Mouse (Mus musculus) thymus, adult 2 months (tissue): ENCODE measurements around the gene Krtap5-3. TPM values are rescaled to one million over a fixed set of nuclear protein-coding genes. Genes with fewer than 3 reads are reported as not detected.
"Not testable (repeated sequence)": the region's sequence is repeated elsewhere in the genome, so short reads cannot be mapped to it uniquely, and the experiment has no call there.

Experiments used
- DNase-seq: peaks from one replicate; pipeline ENCODE4 v3.0.0; 2021
- H3K27ac ChIP-seq: fragments of 200-500 bp; 2 replicates; pipeline ENCODE4 v1.5.1; 2012; ENCODE audit warnings: low read length, control low read depth; ENCODE audit not compliant: control insufficient read depth, insufficient read depth
- H3K27me3 ChIP-seq: fragments of 200-500 bp; 2 replicates; pipeline ENCODE4 v1.6.1; 2012; ENCODE audit warnings: mild to moderate bottlenecking, low read length, moderate library complexity, mixed read lengths; ENCODE audit not compliant: control insufficient read depth, insufficient read depth
- H3K36me3 ChIP-seq: fragments of 200-500 bp; 2 replicates; pipeline ENCODE4 v1.6.1; 2012; ENCODE audit warnings: mild to moderate bottlenecking, low read length, moderate library complexity; ENCODE audit not compliant: control insufficient read depth, insufficient read depth
- H3K4me1 ChIP-seq: fragments of 200-500 bp; replicated peaks from 2 replicates; pipeline ENCODE4 v1.6.1; 2012; ENCODE audit warnings: low read length; ENCODE audit not compliant: control insufficient read depth, insufficient read depth
- H3K4me3 ChIP-seq: fragments of 200-500 bp; 2 replicates; pipeline ENCODE4 v1.5.1; 2012; ENCODE audit warnings: mild to moderate bottlenecking, low read length, control low read depth, moderate library complexity; ENCODE audit not compliant: control insufficient read depth, insufficient read depth
- CTCF ChIP-seq: fragments of 200-500 bp; IDR thresholded peaks from 2 replicates; pipeline ENCODE4 v1.5.1; 2012; ENCODE audit warnings: mild to moderate bottlenecking, control low read depth, low read length, moderate library complexity, borderline replicate concordance; ENCODE audit not compliant: control insufficient read depth, poor library complexity, insufficient read depth; ENCODE audit errors: extremely low read depth
- POLR2A ChIP-seq: fragments of 200-500 bp; IDR thresholded peaks from 2 replicates; pipeline ENCODE4 v1.6.1; 2012; ENCODE audit warnings: mild to moderate bottlenecking, low read length, control low read depth, moderate library complexity; ENCODE audit not compliant: control insufficient read depth, poor library complexity, insufficient read depth; ENCODE audit errors: extremely low read depth
- WGBS: fragments of 180-500 bp; shearing (Covaris S2); methylation state at CpG from one replicate; pipeline ENCODE4 v1.1.7; 2018; 5-methylcytosine and 5-hydroxymethylcytosine counted together
- polyA plus RNA-seq: library from polyadenylated mRNA; depleted of rRNA; stranded (reverse); fragments of >200 nt; gene quantifications from 2 replicates; pipeline ENCODE4 v1.2.3, GENCODE M21; 2012

Krtap5-3 gene
- polyA plus RNA-seq, 1 experiment = not detected

DNA sequence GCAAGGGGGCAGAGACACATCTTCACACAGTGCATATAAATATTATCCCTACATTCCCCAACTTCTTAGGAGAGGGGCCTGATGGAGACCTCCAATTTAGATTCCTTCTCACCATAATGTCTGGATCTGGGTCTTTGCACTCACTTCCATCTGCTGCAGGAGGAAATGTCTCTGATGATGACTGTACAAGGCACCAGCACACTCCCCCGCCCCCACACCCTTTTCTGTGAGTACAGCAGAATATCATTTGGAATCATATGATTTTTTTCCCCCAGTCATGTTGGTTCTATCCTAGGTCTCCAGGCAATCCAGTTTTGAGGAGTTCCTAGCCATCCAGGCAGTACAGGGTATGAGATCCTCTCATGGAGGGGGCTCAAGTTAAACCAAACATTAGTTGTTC, 22.5 kb upstream of the Krtap5-3 start:
- DNase-seq = no peak
- no peak overlapping the region for H3K4me3 ChIP-seq
- no peak overlapping the region for H3K27ac ChIP-seq
- H3K27me3 ChIP-seq = no peaks in the 10 kb centered on the region
- TF ChIP-seq CTCF = no peak
- no peak for TF ChIP-seq POLR2A
- no peaks in the 10 kb centered on the region for H3K36me3 ChIP-seq
- WGBS = 93% methylated on average over 1 of the region's 1 CpGs
- H3K4me1 ChIP-seq = no peaks in the 10 kb centered on the region

GRCm38 (mm10) chr7:142181021-142181420, 20.1 kb upstream of the Krtap5-3 start:
- 43% methylated on average over 1 of the region's 1 CpGs for WGBS
- no peak for TF ChIP-seq POLR2A
- no peak for TF ChIP-seq CTCF
- no peak overlapping the region for H3K4me3 ChIP-seq
- no peaks in the 10 kb centered on the region for H3K36me3 ChIP-seq
- no peak overlapping the region for H3K27ac ChIP-seq
- no peaks in the 10 kb centered on the region for H3K27me3 ChIP-seq
- no peak for DNase-seq
- H3K4me1 ChIP-seq = no peaks in the 10 kb centered on the region

DNA sequence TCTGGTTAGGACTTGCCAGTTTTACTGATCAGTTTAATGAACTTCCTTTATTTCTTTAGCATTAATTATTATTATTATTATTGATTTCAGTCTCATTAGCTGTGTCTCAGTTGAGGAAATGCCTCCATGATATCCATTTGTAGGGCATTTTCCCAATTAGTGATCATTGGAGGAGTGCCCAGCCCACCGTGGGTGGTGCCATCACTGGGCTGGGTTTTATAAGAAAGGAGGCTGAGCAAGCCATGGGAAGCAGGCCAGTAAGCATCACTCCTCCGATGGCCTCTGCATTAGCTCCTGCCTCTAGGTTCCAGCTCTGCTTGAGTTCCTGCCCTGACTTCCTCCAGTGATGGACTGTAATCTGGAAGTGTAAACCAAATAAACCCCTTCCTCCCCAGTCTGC, 13.0 kb upstream of the Krtap5-3 start:
- no peaks in the 10 kb centered on the region for H3K36me3 ChIP-seq
- H3K4me3 ChIP-seq = no peak overlapping the region
- no peak overlapping the region for H3K27ac ChIP-seq
- no peaks in the 10 kb centered on the region for H3K27me3 ChIP-seq
- WGBS = 79% methylated on average over 2 of the region's 2 CpGs
- no peak for DNase-seq
- no peak for TF ChIP-seq POLR2A
- no peak for TF ChIP-seq CTCF
- no peaks in the 10 kb centered on the region for H3K4me1 ChIP-seq

GRCm38 (mm10) chr7:142190289-142190688, 10.9 kb upstream of the Krtap5-3 start, which contains the start of gene Gm10153:
TSS of gene Gm10153 (minus strand) at chr7:142190389.
- no peak for TF ChIP-seq POLR2A
- no peak for TF ChIP-seq CTCF
- no peak within 1 kb of the TSS for H3K27ac ChIP-seq
- 48% methylated on average over 2 of the region's 2 CpGs for WGBS

DNA sequence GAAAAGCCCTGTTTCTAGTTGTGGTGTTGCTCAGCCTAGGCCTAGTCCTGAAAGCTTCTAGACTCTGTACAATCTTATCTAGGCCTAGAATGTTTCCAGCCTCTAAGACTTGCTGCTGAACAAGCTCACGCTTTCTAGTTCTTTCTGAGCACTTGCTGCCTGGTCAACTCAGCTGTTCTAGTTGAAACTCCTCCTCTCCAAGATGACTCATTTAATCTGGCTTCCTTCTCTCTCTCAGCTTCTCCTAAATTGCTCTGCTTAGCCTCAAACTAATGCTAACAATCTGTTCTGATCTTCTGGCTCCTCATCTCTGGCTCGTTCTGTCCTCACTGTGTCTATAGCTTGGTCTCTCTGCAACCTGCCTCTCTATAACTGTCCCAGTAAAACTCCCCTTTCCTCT, 2.4 kb upstream of the Krtap5-3 start:
- WGBS = 64% methylated on average over 2 of the region's 2 CpGs
- Histone ChIP-seq H3K36me3 (no peaks in the 10 kb centered on the region), H3K4me1 (no peaks in the 10 kb centered on the region)

More at GRCm38 (mm10) chr7:142190289-142190688, 10.9 kb upstream of the Krtap5-3 start, which contains the start of gene Gm10153:
- Histone ChIP-seq H3K4me1 (no peaks in the 10 kb centered on the region), H3K27me3 (no peaks in the 10 kb centered on the region), H3K36me3 (no peaks in the 10 kb centered on the region), H3K4me3 (no peak within 1 kb of the TSS)
- no peak for DNase-seq

DNA sequence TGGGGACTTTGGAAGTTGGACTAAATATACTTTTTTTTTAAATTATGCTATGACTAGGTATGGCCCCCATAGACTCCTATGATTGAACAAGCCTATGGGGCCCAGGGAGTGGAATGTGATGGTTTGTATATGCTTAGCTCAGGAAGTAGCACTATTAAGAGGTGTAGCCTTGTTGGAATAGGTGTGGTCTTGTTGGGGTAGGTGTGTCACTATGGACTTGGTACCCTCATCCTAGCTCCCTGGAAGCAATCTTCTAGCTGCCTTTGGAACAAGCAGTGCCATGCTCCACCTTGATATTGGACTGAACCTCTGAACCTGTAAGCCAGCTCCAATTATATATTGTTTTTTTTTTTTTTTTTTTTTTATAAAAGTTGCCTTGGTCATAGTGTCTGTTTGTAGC, 4.3 kb downstream of the Krtap5-3 start:
- DNase-seq = no peak
- no peak overlapping the region for H3K27ac ChIP-seq
- H3K27me3 ChIP-seq = no peaks in the 10 kb centered on the region
- no peak for TF ChIP-seq CTCF
- no peak for TF ChIP-seq POLR2A
- H3K36me3 ChIP-seq = no peaks in the 10 kb centered on the region
- no peak overlapping the region for H3K4me3 ChIP-seq
- H3K4me1 ChIP-seq = no peaks in the 10 kb centered on the region

More for the DNA sequence above, 2.4 kb upstream of the Krtap5-3 start:
- TF ChIP-seq CTCF (no peak), POLR2A (no peak)
- no peak overlapping the region for H3K4me3 ChIP-seq
- H3K27me3 ChIP-seq = no peaks in the 10 kb centered on the region
- no peak for DNase-seq
- H3K27ac ChIP-seq = no peak overlapping the region

DNA sequence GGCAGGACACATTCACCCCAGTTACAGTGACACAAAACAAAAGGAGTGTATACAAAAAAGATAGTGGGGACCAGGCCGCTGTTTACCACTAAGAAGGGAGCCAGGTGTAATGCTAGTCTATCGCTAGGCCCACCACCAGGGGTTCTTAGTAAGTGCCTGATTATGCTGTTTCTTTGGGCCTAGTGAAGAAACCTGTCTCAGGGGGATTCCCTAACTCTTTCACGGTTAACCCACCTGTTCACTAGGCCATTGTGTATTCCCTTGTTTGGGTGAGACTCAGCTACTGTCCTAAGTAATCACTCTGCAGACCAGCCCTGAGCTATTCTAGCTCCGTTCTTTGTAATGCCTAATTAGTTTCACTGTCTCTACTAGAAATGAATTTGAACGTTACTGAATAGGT, 5.7 kb downstream of the Krtap5-3 start:
- not testable (repeated sequence) for H3K27ac ChIP-seq, DNase-seq, H3K4me1 ChIP-seq, H3K36me3 ChIP-seq, H3K4me3 ChIP-seq, H3K27me3 ChIP-seq
- WGBS = 93% methylated on average over 5 of the region's 5 CpGs
